Mouse (Mus musculus) left cerebral cortex, postnatal 36 days (tissue): Measurements from ENCODE around the gene G6pdx. TPM values are rescaled to one million over a fixed set of nuclear protein-coding genes. Genes with fewer than 3 reads are reported as not detected.

Experiments used
- DNase-seq, 2 experiments: peaks; one replicate each; pipeline ENCODE4 v3.0.0; 2021 to 2022; ENCODE audit warnings: low spot score in 2 of 2, mixed read lengths in 1 of 2
- intact Hi-C: fragments of 180-260 bp; cut with DNase I; formaldehyde crosslinking; loops from one replicate; pipeline ENCODE4 v1.15.1; 2025
- total RNA-seq, 2 experiments: library from RNA; stranded (reverse); gene quantifications; 2 replicates each; pipeline ENCODE4 v1.2.3; 2021

G6pdx gene
- 10 to 100 TPM; 25.9 to 26.3 TPM for total RNA-seq

DNA sequence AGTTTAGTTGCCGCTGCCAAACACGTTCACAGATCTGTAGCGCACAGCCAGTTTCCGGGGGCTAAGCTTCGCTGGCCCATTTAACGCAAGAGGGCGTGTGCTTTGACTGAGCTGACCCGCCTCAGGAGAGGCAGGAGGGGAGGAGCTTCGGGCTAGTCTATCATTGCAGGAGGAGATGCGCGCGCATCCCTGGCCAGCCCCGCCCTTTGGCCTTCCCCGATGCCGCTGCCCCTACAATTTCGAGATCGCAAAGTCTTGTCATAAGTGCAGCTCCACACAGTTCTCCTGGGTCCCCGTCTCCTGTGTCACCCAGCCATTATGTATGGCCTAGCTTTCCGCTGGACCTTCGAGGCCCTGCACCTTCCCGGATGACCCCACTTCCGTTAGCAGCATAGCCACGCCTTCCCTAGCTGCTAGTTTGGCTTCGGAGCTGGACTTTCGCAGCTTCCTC lies at the start of gene G6pdx:
G6pdx (minus strand) TSS at position 369 of the 451 bp plus-strand sequence.
- DNase-seq, result peak; percentile 79 to 84
- intact Hi-C loops, result no loop called here

DNA sequence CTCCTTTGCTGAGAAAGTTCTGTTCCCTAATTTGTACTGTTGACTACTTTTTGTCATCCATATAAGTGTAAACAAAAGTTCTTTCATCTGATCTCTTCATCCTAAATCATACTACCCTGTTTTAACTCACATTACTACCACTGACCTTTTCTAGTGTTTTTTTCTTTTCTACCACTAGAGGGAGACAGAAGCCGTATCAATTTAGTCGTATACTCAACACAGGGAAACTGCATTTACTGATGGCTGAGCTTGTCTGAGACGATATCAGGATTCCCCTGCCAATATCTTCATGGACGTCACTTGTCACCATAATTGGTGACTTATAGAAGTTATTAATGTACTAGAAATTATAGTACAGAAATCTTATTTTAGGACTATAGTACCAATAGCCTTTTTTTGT lies 23.8 kb upstream of the G6pdx start:
- DNase-seq, result no peak
- intact Hi-C loops, result no loop called here

DNA sequence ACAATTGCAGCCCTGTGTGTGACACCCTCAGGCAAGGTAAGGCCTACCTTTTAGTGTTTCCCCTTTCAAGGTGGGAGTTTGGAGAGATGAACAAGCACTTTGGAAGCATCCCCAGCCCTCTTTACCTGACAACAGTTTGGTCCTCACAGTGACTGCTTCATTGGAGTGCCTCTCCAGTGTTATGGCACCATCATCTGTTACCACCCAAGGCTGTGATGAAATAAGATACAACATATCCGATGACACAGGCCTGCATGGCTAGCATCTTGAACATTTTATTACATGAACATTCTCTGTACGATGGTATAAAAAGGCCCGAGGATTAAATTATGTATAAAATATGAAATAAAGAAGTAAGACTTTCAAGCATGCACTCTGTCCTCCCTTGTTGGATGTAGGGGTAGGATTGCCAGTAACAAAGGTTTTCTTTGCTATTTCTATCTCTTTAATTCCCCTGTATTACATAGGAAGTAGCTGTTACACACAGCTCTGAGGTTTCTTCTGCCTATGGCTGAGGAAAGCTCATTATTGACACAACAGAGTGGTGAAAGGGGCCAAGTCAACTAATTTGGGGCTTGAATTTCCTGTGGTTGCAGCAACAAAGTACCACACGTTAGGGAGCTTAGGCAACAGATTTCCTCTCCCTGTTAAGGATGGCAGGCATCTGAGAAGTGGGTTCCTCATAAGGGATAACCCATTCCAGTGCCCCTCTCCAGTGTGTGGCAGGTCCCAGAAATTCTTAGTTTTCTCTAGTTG lies 22.3 kb upstream of the G6pdx start:
- intact Hi-C loops, result no loop called here
- no peak for DNase-seq

DNA sequence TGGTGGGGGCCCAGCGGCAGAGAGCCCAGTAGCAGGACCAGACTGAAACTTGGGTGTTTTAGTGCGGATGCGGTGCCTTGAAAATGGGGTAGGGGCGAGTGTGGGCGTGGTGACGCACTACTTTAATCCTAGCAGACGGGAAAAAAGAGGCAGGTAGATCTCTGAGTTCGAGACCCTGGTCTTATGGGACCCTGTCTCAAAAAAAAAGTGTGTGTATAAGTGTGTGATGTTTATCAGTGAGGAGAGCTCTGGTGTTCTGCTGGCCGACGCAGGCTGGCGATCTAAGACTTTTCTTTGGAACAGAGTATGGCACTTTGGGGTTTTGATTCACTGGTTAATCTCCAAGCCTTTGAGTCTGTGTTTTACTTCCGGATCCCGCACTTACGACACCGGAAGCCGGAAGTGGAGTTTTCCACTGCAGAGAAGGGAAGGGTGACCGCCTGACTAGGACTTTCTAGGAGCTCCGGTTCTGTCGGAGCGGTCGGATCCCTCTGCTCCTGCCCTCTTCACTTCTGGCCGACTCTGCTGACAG lies 362 bp upstream of the G6pdx start:
- intact Hi-C loops, result no loop called here
- peak; percentile 69 to 71 for DNase-seq

DNA sequence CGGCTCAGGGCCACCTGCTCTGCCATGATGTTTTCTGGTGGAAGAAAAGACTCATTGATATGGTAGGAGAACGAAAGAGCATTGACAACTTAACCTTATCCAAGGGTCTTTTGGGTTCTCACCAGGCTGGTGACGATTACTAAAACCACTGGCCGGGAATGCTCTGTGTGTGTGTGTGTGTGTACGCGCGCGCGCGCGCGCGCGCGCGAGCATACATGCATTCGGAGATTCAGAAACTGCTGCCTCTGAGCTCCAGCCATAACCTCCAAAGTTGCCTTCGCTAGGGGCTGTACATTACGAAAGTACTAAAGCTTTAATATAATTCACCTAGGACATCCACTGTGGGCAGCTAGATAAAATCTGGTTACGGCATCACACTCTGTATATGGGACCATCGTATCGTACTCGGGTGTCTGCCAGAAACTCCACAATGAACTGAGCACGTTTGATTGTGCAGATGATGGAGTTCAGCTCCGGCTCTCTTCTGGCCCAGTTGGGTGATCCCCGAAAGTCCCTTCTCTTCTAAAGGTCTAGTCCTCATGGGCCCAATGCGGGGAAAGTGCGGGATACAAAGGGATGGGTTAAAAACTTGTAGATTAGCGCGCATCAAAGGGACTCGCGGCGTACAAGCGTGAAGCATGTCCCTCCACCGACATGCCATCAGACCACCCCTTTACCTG lies 708 bp downstream of the G6pdx start:
- DNase-seq, result no peak
- intact Hi-C loops, result no loop called here

DNA sequence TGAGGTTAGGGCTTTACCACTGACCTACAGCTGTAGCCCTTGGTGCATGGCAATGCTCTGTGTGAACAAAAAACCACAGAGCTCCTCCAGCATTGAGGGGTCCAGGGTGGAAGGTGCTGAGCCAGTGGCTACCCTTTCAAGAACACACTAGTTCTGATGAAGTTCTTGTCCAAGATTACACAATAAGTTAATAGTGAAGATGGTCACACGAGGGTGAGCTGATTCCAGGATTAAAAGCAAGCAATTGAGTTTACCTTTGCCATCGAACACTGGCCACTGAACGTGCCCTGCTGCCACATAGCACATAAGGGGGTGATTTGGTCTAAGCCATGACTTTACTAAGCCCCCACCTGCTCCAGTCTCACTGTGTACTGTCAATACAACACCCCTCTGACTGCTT lies 1.9 kb downstream of the G6pdx start:
- DNase-seq, result no peak
- intact Hi-C loops, result no loop called here

DNA sequence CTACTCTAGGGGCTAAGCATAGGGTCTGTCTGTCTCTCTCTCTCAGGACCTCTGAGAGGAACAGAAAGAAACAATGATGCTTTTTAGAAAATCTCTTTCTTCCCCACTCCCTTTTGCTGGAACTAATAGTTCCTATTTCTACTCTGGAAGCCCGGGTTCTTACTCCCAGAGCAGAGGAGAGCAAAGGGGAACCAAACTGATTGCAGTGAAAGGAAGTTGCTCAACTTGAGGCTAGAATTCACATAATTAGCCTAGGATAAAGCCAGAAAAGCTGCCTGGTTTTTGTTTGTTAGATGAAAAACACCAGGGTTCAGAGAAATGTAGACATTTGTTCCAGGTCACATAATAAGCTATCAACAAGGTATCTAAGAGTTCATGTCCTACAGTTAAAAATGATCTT lies 2.7 kb downstream of the G6pdx start:
- no peak for DNase-seq
- intact Hi-C loops, result no loop called here

DNA sequence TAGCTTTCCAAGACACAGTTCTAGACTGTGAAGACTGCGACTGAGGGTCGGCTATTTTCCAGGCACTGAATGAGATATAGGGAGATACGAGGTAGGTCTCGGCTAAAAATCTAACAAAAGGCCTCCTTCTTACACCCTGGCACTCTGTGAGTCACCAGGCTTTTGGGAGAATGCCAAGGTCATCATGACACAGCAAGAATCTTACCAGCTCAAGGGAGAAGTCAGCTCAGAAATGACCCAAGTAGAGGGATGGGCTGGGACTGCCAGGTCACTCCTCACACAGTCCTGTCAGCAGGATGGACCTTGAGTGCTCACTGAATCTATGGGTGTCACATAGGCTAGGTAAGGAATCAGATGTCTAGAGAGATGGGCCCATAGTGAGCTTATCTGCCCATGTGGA lies 3.8 kb downstream of the G6pdx start:
- DNase-seq, result no peak
- intact Hi-C loops, result no loop called here

DNA sequence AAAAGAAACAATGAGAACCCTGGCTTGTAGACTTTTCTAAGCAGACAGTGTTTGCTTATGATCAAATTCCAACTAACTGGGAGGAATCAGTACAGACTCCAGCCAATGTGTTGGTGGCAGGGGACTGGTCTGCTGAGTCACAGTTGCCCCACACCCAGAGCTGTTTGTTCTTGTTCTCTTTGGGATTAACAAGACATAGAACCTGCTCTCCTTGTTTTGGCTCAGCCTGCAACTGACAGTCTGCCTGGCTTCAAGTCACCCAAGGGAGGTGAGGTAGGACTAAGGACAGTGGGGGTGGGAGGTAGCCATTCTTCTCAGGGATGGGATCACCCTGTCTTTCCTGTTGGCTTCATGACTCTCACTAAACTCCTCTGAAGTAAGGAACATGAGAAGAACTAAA lies 4.6 kb downstream of the G6pdx start:
- intact Hi-C loops, result no loop called here
- DNase-seq, result no peak

DNA sequence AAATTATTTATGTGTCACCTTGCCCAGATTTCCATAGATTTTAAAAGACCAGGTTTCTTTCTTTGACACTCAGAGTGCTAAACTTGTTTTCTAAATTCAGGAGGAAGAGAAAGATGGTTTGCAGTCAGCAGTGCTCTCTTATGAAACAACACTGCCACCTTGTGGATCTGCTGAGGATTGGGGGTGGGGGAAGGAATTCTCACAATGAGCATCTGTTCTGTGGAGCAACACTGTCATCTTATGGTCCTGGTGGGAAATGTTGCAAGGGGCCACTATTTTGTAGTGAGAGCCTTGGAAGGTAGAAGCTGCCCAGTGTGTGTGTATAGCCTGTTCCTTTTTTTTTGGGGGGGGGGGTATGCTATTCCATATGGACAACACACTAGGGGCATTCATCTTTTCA lies 15.6 kb downstream of the G6pdx start:
- peak; percentile 44 to 54 for DNase-seq
- intact Hi-C loops, result loop anchor here (2.0 to 10.0 kb wide), 2 partner anchors 165 to 299 kb away; partner anchors contain the start of gene Flna

DNA sequence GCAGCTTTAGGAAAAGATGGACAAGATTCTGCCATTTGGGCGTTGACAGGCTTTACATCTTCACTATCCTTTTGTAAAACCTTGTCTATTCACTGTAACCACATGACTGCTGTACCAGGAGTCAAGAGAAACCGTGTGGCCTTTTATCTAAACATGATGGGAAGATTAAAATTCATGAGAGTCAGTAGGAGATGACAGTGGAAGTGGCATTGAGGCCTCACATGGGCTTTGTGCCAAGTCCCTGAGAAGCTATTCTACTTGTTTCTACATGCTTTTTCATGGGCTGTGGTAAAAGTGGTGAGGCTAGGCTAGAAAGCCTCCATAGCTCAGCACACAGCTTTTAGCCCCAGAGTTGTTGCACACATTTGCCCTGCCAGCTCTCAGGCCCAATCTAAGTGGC lies 20.7 kb downstream of the G6pdx start:
- no peak for DNase-seq
- intact Hi-C loops, result no loop called here

DNA sequence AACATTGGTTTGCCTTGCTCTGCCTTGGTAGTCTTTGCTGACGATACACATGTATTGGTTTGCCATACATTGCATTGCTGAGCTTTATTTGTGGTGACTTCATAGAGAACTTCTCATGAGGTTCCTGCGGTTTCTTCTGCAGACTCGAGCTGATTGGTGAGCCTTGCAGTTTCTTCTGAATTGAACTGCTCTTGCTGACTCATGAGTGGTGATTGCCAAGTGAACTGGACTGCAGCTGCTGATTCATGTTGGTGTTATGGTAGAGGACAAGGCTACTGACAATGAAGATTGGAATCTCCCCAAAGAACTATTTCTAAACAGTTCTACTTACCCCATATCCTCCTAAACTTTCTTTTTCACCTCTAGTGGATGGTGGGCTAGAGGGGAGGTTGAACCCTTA lies 28.9 kb downstream of the G6pdx start:
- DNase-seq, result no peak
- intact Hi-C loops, result no loop called here

DNA sequence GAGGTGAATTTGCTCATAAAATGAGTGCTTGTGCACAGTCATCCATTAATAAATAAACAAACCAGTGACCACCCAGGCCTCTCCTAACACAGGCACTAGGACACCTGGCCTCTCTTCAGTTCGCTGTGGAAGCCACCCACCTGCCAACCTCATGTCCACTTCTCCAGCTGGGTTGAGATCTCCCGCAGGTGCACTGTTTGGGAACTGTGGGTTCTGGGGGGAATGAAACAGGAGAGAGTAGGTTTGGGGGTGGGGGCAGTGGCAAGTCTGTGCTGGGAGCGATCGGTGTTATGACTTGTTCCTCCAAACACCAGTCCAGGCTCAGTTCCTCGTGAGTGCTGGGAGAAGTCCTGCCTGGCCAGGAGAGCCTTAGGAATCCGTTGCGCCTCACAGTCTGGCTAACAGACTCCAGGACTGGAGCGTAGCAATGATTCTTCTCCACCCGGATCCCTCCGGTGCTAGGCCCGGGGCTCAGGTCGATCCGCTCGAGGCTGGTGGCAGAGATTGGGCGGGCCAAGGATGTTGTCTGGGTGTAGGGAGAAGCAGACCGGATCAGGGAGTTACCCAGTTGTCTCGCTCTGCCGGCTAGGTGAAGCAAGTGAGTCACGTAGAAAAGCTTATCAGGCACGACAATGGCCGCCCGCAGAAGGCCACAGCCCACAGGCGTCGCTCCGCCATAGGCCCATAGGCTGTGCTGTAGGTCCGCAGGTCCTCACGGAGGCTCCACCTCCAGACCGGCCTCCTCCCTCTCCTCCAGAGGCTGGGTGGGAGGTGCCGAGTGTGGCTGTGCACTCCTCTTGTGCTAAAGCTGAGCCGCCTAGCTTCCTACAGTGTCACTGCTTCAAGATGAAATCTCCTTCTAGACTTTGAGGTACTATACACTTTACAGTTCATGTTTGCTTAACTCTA lies 36.2 kb downstream of the G6pdx start, which contains the start of the genes Fam3a and Ikbkg:
Fam3a (minus strand) TSS at position 738 of the 909 bp plus-strand sequence.
Ikbkg (plus strand) TSS at position 756 of the 909 bp plus-strand sequence.
- intact Hi-C loops, result no loop called here
- peak; percentile 74 to 77 for DNase-seq

DNA sequence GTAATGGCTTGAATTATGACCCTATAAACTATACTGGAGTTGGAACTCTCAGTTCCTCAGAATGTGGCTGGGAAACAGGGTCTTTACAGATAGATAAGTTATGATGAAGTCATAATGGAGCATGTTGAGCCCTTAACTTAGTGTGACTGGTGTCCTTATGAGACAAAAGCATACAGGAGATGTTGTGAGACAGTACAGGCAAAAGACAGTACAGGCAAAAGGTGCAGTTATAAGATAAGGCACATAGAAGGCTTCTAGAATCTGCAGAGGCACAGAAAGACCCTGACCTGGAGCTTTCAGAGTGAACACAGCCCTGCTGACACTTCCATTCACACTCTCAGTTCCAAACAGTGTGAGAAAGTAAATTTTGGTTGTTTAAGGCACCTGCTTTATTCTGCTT lies 40.8 kb downstream of the G6pdx start:
- intact Hi-C loops, result no loop called here
- no peak for DNase-seq

DNA sequence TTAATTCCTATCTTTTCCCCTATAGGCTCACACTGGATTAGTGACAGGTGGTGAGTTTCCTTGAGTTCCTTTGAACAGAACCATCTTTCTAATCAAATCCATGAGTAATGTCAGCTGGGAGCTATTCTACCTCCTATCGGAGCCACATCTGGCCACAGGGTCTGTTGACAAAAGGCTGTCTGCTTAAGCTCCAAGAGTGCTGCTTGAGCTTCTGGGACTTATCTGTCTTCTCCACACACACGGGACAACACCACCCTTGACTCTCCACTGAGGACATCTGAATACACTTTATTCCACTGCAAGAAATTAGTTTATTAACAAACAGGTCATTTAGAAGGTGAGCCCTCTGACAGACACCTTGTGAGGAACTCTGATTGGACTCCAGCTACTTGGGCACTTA lies 44.5 kb downstream of the G6pdx start:
- intact Hi-C loops, result no loop called here
- DNase-seq, result no peak

DNA sequence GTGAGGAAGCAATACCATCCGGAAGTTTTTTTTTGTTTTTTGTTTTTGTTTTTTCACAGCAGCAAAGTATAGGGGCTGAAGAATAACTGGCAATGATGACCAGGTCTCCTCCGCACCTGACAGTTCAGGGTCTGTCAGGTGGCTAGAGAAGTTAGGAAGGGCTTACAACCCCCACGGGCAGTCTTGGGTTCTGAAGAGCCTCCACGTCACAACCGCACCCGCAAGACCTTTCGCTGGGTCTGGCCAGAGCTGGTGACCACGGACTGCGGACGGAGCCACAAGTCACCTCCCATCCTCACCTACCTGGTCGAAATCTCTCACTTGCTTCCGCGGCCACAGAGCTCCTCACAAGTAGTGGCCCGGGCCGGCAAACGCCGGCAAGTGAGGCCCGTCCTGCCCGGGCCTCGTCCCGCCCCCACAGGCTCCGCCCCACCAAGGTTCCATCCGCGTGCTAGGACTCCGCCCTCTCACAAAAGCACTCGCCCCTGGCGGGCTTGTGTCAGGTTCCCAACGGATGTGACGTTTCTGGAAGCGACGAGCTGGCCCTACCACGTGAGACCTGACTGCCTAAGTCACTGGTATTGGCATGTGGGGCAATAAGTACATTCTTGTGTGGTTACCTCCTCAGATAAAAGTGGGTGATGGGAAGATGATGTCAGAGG lies 56.0 kb downstream of the G6pdx start, which contains the start of the genes Ubl4a and Slc10a3:
Ubl4a (minus strand) TSS at position 331 of the 662 bp plus-strand sequence.
Slc10a3 (minus strand) TSS at position 462 of the 662 bp plus-strand sequence.
- peak; percentile 76 to 83 for DNase-seq

DNA sequence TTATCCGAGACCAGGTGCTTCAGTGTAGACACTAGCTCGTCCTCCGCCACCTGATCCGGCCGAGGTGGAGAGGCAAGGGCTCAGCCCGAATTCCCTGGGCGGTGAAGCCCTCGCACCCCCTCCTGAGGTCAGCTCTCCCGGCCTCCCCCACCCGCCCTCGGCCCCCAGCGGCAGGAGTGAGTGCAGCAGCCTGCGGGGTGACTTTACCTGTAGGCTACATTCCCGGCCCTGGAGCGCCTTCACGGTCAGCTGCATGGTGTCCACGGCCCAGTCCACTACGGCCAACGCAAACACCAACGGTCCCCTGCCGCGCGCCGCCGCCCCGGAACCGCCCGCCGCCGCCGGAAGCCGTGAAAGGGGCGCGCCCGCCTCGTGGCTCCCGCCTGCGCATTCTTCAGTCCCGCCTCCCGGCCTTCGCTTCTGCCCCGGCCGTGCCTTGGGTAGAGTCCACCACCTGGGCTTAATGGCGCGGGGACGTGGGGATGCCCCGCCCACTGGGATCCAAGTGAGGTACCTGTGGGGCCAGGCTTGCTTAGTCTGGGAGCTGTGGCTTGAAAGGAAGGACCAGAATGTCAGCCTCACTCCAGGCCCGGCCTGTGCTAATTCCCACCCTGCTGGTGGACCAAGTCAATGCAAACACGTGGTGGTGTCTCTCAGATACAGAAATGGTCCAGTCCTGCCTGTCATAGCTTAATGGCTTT lies 60.6 kb downstream of the G6pdx start:
- intact Hi-C loops, result no loop called here
- DNase-seq, result peak; percentile 58 to 73

More for the DNA sequence above, 56.0 kb downstream of the G6pdx start, which contains the start of the genes Ubl4a and Slc10a3:
- intact Hi-C loops, result no loop called here

DNA sequence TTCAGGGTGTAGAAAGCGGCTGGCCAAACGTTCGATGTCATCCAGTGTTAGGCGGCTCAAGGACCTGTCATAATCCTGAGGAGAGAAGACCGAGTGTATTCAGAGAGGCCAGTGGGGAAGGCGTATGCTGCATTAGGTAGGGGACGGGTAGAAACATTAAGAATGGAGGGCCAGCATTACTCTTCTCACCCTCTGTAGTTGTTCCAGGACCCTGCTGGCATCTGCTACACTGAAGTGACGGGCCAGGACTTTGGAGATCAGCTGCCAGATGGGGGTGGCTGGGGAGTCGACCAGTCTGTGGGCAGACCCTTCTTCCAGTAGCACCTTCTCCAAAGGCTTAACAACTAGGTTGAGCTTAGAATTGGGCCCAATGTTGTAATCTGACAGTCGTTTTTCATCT lies 61.5 kb downstream of the G6pdx start:
- intact Hi-C loops, result no loop called here
- DNase-seq, result no peak
